Mouse (Mus musculus): ENCODE measurements around the gene Adcy9. TPM values are rescaled to one million over a fixed set of nuclear protein-coding genes. Genes with fewer than 3 reads are reported as not detected.

Gene Adcy9
- total and polyA plus RNA-seq, 3 experiments = 1.1 to 3.1 (median 1.2) TPM

GRCm38 (mm10) chr16:4398782-4399181 lies 21.5 kb downstream of the Adcy9 start:
- Histone ChIP-seq H3K4me1 (ENCODE audit: control insufficient read depth in 1 of 2, insufficient read depth in 2 of 2) (peaks cover 3 to 22% of the 10 kb centered on the region in 2 experiments; a peak in 3 of 4 replicates), H3K27ac (ENCODE audit: insufficient read depth, low read depth) (no peak overlapping the region), H3K27me3 (replicated peaks) (no peaks in the 10 kb centered on the region), H3K9me3 (replicated peaks; ENCODE audit: low read length) (no peaks in the 10 kb centered on the region), H3K4me2 (ENCODE audit: insufficient read depth, low read depth, poor library complexity, severe bottlenecking) (no peak overlapping the region), H3K36me3 (replicated peaks in 1 of 2; ENCODE audit: control insufficient read depth in 1 of 2, insufficient read depth in 1 of 2, low read length in 1 of 2) (peaks cover 0 to 2% of the 10 kb centered on the region in 2 experiments), H3K4me3 (replicated peaks in 1 of 3; ENCODE audit: low read depth in 2 of 3, low read length in 2 of 3, poor library complexity in 1 of 3) (no peak overlapping the region), H3K79me2 (replicated peaks; ENCODE audit: control insufficient read depth, extremely low read depth, insufficient read depth, poor library complexity, severe bottlenecking) (no peaks in the 10 kb centered on the region), H3K9ac (ENCODE audit: insufficient read depth, low read depth) (no peak overlapping the region)
- in situ Hi-C loops (cut with MboI; ENCODE audit: low pct_ligation_motif_present, low pct_unique_long_range_greater_than_20kb, low sequenced_read_pairs) = no loop called here
- DNase-seq (ENCODE audit: extremely low read depth) = no peak
- TF ChIP-seq ZNF384 (IDR thresholded peaks at IDR 0.05; ENCODE audit: low read depth, low read length) = no peak
- no peak for TF ChIP-seq ZC3H11A (IDR thresholded peaks at IDR 0.05; ENCODE audit: low read depth, low read length)
- TF ChIP-seq NELFE (IDR thresholded peaks at IDR 0.05; ENCODE audit: low read depth, low read length) = no peak
- TF ChIP-seq ELF1 (IDR thresholded peaks at IDR 0.05; ENCODE audit: low read depth, low read length) = no peak
- no peak for TF ChIP-seq CHD2 (IDR thresholded peaks at IDR 0.05; ENCODE audit: low read length)
- no peak for TF ChIP-seq CHD1 (IDR thresholded peaks at IDR 0.05; ENCODE audit: low read depth, low read length)
- no peak for TF ChIP-seq BHLHE40 (IDR thresholded peaks at IDR 0.05; ENCODE audit: low read depth, low read length)
- TF ChIP-seq IRF4 (IDR thresholded peaks at IDR 0.05; ENCODE audit: low read depth, low read length) = no peak
- TF ChIP-seq RCOR1 (conservative IDR thresholded peaks at IDR 0.05; ENCODE audit: low read depth, low read length) = no peak
- no peak for TF ChIP-seq E2F4 (IDR thresholded peaks at IDR 0.05; ENCODE audit: insufficient replicate concordance, low read depth, low read length)
- TF ChIP-seq USF2 (conservative IDR thresholded peaks at IDR 0.05; ENCODE audit: low read depth, low read length) = no peak
- no peak for TF ChIP-seq JUND (conservative IDR thresholded peaks at IDR 0.05; ENCODE audit: low read depth, low read length)
- no peak for TF ChIP-seq TBP (conservative IDR thresholded peaks at IDR 0.05; ENCODE audit: low read depth, low read length)
- no peak for TF ChIP-seq RAD21 (IDR thresholded peaks at IDR 0.05; ENCODE audit: low read depth, low read length)
- no peak for TF ChIP-seq PAX5 (IDR thresholded peaks at IDR 0.05; ENCODE audit: low read length)
- no peak for TF ChIP-seq POLR2AphosphoS2 (IDR thresholded peaks at IDR 0.05; ENCODE audit: low read depth, low read length)
- dilution Hi-C loops (cut with MboI; ENCODE audit: extremely low pct_ligation_motif_present, extremely low pct_unique_long_range_greater_than_20kb, low sequenced_read_pairs) = no loop called here

- Histone ChIP-seq H3K27ac (ENCODE audit: insufficient read depth, low read depth) (no peak overlapping the region), H3K9me3 (replicated peaks; ENCODE audit: low read length) (no peaks in the 10 kb centered on the region), H3K27me3 (replicated peaks) (no peaks in the 10 kb centered on the region), H3K4me3 (replicated peaks in 1 of 3; ENCODE audit: low read depth in 2 of 3, low read length in 2 of 3, poor library complexity in 1 of 3) (no peak overlapping the region), H3K9ac (ENCODE audit: insufficient read depth, low read depth) (no peak overlapping the region), H3K4me1 (ENCODE audit: control insufficient read depth in 1 of 2, insufficient read depth in 2 of 2) (peaks cover 3 to 20% of the 10 kb centered on the region in 2 experiments; a peak in 3 of 4 replicates), H3K36me3 (replicated peaks in 1 of 2; ENCODE audit: control insufficient read depth in 1 of 2, insufficient read depth in 1 of 2, low read length in 1 of 2) (peaks cover 0 to 2% of the 10 kb centered on the region in 2 experiments), H3K4me2 (ENCODE audit: insufficient read depth, low read depth, poor library complexity, severe bottlenecking) (no peak overlapping the region), H3K79me2 (replicated peaks; ENCODE audit: control insufficient read depth, extremely low read depth, insufficient read depth, poor library complexity, severe bottlenecking) (no peaks in the 10 kb centered on the region)
- no peak for DNase-seq (ENCODE audit: extremely low read depth)
- in situ Hi-C loops (cut with MboI; ENCODE audit: low pct_ligation_motif_present, low pct_unique_long_range_greater_than_20kb, low sequenced_read_pairs) (no loop called here), dilution Hi-C loops (cut with MboI; ENCODE audit: extremely low pct_ligation_motif_present, extremely low pct_unique_long_range_greater_than_20kb, low sequenced_read_pairs) (no loop called here)
- no peak for TF ChIP-seq EP300 (IDR thresholded peaks at IDR 0.05; ENCODE audit: low read length)
- no peak for TF ChIP-seq CHD1 (IDR thresholded peaks at IDR 0.05; ENCODE audit: low read depth, low read length)
These were observed 22.7 kb downstream of the Adcy9 start for GRCm38 (mm10) chr16:4397636-4398035.
